ENCODE assay signal across 16 mouse cellular contexts in genomic region chrX:58244544-58244943, GRCm38 (mm10).
"Had no signal": no experiment of that assay in that cellular context is flagged by ENCODE, and none has a peak within 500 bp of the region (broad histone marks: within the 10 kb centered on the region; RNA-seq: fewer than 3 reads in every experiment).

No protein-coding gene starts in this region.

- DNase-seq: kidney, adult 11 months; kidney, adult 9 months; kidney, postnatal 36 days; layer of hippocampus, adult 9-11 months; layer of hippocampus, postnatal 36 days; lung, adult 18-20 months; lung, postnatal 4 days; thymus, adult 18-20 months; thymus, postnatal 14 days had no signal

- H3K9ac ChIP-seq: liver, embryonic 14.5 days; neural tube, embryonic 15.5 days had no signal

- H3K27me3 ChIP-seq: neural tube, embryonic 15.5 days had no signal

- H3K27ac ChIP-seq: kidney, postnatal 0 days; liver, embryonic 14.5 days; midbrain, embryonic 10.5 days; neural tube, embryonic 15.5 days; stomach, postnatal 0 days had no signal

- H3K4me3 ChIP-seq: midbrain, embryonic 10.5 days; myocyte; neural tube, embryonic 15.5 days had no signal

- ATAC-seq: lung, postnatal 0 days had no signal

- H3K4me1 ChIP-seq: midbrain, embryonic 10.5 days; neural tube, embryonic 15.5 days had no signal

- H3K9me3 ChIP-seq: midbrain, embryonic 10.5 days; neural tube, embryonic 15.5 days had no signal

- H3K4me2 ChIP-seq: neural tube, embryonic 15.5 days had no signal

- H3K36me3 ChIP-seq: midbrain, embryonic 10.5 days; neural tube, embryonic 15.5 days had no signal
